Mouse (Mus musculus): ENCODE measurements at regions not wholly inside any gene's neighbourhood (a gene's known extent, or its start where the extent isn't known, plus 50 kb on each side); places are given as distances from the start of the nearest gene placed in this dataset.

- no peak for DNase-seq (ENCODE audit: low spot score)
These were observed 1154.5 kb upstream of the Lrrtm3 start for GRCm38 (mm10) chr10:65244527-65244926.

- DNase-seq (ENCODE audit: low spot score): no peak
These were observed 1134.1 kb upstream of the Lrrtm3 start for GRCm38 (mm10) chr10:65224130-65224529.

GRCm38 (mm10) chr10:65221181-65221580, 1131.1 kb upstream of the Lrrtm3 start:
- DNase-seq (ENCODE audit: low spot score): no peak

- DNase-seq (ENCODE audit: low spot score): no peak
These were observed 1129.2 kb upstream of the Lrrtm3 start for GRCm38 (mm10) chr10:65219251-65219650.

- no peak for DNase-seq (ENCODE audit: low spot score)
These were observed 1126.1 kb upstream of the Lrrtm3 start for GRCm38 (mm10) chr10:65216226-65216625.

- DNase-seq (ENCODE audit: low spot score): no peak
These were observed 1125.1 kb upstream of the Lrrtm3 start for GRCm38 (mm10) chr10:65215206-65215605.

GRCm38 (mm10) chr10:65183659-65184058, 1093.6 kb upstream of the Lrrtm3 start:
- no peak for DNase-seq (ENCODE audit: low spot score)

GRCm38 (mm10) chr10:65182597-65182996, 1092.5 kb upstream of the Lrrtm3 start:
- no peak for DNase-seq (ENCODE audit: low spot score)

GRCm38 (mm10) chr10:65179101-65179500, 1089.0 kb upstream of the Lrrtm3 start:
- peak; percentile 6 for DNase-seq (ENCODE audit: low spot score)

- no peak for DNase-seq (ENCODE audit: low spot score)
These were observed 1064.1 kb upstream of the Lrrtm3 start for GRCm38 (mm10) chr10:65154131-65154530.

- DNase-seq (ENCODE audit: low spot score): no peak
These were observed 1035.0 kb upstream of the Lrrtm3 start for GRCm38 (mm10) chr10:65124940-65125610.

- no peak for DNase-seq (ENCODE audit: low spot score)
These were observed 1028.1 kb upstream of the Lrrtm3 start for GRCm38 (mm10) chr10:65118212-65118611.

GRCm38 (mm10) chr10:65114586-65114985, 1024.5 kb upstream of the Lrrtm3 start:
- no peak for DNase-seq (ENCODE audit: low spot score)

- DNase-seq (ENCODE audit: low spot score): no peak
These were observed 1020.7 kb upstream of the Lrrtm3 start for GRCm38 (mm10) chr10:65110729-65111128.

GRCm38 (mm10) chr10:65107413-65107812, 1017.3 kb upstream of the Lrrtm3 start:
- no peak for DNase-seq (ENCODE audit: low spot score)

- no peak for DNase-seq (ENCODE audit: low spot score)
These were observed 994.4 kb upstream of the Lrrtm3 start for GRCm38 (mm10) chr10:65084446-65084845.

GRCm38 (mm10) chr10:65081638-65082037, 991.6 kb upstream of the Lrrtm3 start:
- no peak for DNase-seq (ENCODE audit: low spot score)

- DNase-seq (ENCODE audit: low spot score): no peak
These were observed 968.0 kb upstream of the Lrrtm3 start for GRCm38 (mm10) chr10:65058086-65058485.

Data from layer of hippocampus, adult 11-12 months (tissue).